Mouse (Mus musculus): ENCODE results near the gene Slc25a12.

Slc25a12 gene

DNA sequence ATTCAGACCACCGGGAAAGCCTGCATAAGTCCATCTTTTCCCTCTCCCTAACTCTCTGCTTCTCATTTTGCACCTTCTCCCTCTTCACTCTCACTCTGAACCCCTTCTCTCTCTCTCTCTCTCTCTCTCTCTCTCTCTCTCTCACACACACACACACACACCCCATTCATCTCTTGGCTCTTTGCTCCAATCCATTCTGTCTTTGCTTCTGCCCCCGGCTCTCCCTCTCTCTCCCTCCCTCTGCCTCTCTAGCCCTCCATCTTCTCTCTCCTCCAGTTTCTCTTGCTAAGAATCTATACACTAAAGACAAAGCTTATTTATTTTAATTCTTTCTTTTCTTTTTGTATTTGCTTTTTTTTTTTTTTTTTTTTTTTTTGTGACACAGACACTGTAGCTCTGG lies 57.8 kb downstream of the Slc25a12 start:
- DNase-seq (ENCODE audit: low spot score in 2 of 2) = no peak

GRCm38 (mm10) chr2:71306357-71306756 lies 61.2 kb downstream of the Slc25a12 start:
- DNase-seq (ENCODE audit: low spot score in 2 of 2) = no peak

DNA sequence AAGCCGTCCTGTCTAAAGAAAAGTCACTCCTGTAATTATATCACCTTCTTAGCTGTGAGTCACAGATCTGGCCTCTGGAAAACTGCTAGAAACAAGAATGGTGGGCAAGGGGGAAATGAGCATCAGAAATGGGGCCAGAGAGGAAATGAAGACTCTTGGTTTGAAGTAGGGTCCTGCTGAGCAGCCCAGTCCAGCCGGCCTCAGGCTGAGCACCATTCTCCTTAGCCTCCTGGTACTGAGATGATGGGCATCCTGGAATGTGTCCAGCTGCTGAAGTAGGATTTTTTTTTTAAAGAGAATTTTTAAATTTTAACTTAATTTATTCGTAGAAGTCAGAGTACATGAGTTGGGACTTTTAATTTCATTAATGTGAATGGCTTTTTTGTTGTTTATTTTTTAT lies 62.7 kb downstream of the Slc25a12 start:
- DNase-seq (ENCODE audit: low spot score in 2 of 2) = no peak

DNA sequence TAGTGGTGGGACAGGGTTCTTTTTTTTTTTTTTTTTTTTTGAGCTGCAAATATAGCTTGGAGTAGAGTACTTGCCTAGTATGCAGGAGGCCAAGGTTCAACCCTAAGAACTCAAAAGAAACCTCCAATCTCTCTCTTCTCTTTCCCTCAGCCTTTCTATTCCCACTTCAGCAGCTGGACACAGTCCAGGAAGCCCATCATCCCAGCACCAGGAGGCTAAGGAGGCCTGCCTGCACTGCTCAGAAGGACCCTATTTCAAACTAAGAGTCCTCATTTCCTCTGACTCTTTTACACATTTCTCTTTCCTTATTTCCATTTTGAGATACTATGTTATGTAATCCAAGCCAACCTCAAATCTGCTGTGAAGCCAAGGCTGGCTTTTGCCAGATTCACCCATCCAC lies 64.3 kb downstream of the Slc25a12 start:
- no peak for DNase-seq (ENCODE audit: low spot score in 2 of 2)

- no peak for DNase-seq (ENCODE audit: low spot score in 2 of 2)
Measured at GRCm38 (mm10) chr2:71302156-71302663, 65.3 kb downstream of the Slc25a12 start.

DNA sequence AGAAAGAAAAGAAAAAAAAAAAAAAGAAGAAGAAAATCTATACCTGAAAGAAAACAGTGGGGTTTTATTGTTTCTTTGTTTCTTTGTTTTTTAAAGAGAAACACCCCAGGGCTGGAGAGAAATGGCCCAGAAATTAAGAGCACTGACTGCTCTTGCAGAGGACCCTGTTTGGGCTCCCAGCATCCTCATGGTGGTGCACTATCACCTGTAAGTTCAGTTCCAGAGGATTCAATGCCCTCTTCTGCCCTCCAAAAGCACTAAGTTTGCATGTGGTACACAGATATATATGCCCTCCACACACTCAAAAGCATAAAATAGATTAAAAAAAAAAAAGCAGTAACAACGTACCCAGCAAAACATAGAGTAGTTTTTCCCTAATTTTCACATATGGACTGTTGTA lies 68.8 kb downstream of the Slc25a12 start:
- DNase-seq (ENCODE audit: low spot score in 2 of 2) = no peak

DNA sequence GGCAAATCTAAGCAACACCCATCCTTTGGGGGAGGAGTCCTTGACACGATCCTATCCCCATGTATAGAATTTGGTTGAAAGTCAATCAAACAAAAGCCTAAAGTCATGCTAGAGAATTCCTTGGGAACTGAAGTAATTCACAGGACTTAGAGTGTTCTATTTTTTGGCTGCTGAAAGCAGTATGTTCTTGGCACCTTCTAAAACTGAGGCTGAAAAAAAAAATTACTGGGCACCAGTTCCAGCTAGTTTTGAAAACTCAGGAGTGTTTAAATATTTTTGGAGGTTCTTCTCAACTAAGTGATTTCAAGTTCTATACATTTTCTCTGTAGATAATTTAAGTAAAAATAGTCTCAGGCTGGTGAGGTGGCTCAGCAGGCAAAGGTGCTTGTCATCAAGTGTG lies 70.0 kb downstream of the Slc25a12 start:
- no peak for DNase-seq (ENCODE audit: low spot score in 2 of 2)

- DNase-seq (ENCODE audit: low spot score in 2 of 2) = no peak
Measured at GRCm38 (mm10) chr2:71295844-71296243, 71.7 kb downstream of the Slc25a12 start.

DNA sequence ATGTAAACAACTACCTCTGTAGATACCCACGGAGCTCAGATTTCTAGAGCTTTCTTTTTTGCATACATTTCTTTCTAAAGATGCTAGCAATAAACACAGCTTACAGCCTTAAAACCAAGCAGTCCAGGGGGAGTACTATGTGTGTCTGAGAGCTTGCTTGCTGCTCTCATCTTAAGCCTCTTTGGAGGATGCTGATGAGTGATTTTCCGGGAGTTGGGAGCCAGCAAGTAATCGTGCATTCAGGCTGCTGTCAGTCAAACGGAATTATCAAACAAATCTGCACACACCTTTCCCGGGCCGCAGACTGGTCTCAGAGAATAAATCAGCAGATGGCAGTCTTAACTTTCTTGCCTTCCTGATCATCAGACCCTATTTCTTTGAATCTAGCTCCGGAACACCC lies 73.1 kb downstream of the Slc25a12 start:
- no peak for DNase-seq (ENCODE audit: low spot score in 2 of 2)

GRCm38 (mm10) chr2:71293983-71294382 lies 73.6 kb downstream of the Slc25a12 start:
- DNase-seq (ENCODE audit: low spot score in 2 of 2) = no peak

DNA sequence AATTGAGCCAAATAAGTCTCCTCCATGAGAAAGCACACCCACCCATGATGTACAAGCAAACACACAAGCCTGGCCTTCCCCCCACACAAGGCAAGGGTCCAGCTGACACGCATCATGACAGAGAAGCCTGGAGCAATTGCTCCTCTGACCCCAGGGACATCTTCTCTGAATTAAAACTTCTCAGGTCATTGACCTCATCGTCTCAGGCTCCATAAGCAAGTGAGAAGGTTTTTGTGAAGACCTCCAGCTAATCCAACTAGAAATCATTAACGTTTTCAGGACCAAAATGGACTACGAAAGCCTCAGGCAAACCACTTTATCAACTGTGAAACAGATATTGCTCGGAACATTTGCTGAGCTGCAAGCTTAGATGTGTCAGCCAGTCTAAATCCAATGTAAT lies 76.0 kb downstream of the Slc25a12 start:
- no peak for DNase-seq (ENCODE audit: low spot score in 2 of 2)

- DNase-seq (ENCODE audit: low spot score in 2 of 2) = no peak
Measured at GRCm38 (mm10) chr2:71290107-71290775, 77.3 kb downstream of the Slc25a12 start.

DNA sequence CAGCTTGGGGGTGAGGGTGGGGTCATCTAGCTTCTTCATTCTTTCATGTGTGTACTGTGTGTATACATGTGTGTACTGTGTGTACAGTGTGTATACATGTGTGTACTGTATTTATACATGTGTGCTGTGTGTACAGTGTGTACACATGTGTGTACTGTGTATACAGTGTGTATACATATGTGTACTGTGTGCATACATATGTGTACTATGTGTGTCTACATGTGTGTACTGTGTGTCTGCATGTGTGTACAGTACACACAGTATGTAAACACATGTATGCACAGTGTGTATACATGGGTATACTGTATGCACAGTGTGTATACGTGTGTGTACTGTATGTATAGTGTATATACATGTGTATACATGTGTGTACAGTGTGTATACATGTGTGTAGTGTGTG lies 85.6 kb downstream of the Slc25a12 start:
- no peak for DNase-seq (ENCODE audit: low spot score in 2 of 2)

DNA sequence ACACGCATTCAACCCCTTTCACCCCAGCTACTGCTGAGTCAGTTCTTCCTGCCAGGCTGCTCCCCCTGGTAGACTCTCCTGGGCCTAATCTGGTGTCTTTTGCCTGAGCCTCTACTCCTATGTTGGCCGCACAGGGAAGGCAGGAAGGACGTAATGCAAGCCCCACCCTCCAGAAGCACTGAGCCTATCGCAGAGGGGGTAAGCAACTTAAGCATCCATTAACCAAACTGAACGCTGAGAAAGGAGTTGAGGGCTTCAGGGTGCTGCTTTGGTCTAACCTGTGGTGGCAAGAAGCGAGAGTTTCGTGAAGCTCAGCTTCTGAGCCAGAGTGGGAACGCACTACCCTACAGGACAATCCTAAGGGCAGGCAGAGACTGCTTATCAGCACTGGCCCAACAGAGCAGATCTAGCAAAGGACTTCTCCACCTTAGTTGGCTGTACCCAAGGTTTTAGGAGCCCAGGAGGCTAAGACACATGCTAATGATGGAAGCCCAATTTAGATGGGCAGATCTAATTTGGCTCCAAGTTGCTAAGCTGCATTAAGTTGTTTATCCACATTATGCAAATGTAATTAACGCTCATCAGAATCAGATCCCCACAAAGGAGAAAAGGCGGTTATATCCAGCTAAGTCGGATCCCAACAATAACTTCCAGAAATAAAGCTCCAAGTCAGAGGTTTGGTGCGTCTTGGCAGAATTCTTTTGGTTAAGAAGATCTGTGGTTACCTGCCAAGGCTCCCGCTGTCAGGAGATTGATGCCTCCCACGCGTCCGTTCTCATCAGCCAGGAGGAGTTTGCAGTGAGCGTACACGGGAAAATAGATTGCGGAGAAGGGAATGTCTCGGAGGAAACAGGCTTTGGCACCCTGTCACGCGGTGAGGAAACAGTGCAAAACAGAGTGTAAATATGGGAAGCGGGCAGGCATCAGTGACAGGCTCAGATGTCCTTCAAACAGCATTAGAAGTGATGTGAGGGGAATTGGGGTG lies 88.5 kb downstream of the Slc25a12 start:
- no peak for DNase-seq (ENCODE audit: low spot score in 2 of 2)

GRCm38 (mm10) chr2:71275734-71276133 lies 91.8 kb downstream of the Slc25a12 start:
- no peak for DNase-seq (ENCODE audit: low spot score in 2 of 2)

DNA sequence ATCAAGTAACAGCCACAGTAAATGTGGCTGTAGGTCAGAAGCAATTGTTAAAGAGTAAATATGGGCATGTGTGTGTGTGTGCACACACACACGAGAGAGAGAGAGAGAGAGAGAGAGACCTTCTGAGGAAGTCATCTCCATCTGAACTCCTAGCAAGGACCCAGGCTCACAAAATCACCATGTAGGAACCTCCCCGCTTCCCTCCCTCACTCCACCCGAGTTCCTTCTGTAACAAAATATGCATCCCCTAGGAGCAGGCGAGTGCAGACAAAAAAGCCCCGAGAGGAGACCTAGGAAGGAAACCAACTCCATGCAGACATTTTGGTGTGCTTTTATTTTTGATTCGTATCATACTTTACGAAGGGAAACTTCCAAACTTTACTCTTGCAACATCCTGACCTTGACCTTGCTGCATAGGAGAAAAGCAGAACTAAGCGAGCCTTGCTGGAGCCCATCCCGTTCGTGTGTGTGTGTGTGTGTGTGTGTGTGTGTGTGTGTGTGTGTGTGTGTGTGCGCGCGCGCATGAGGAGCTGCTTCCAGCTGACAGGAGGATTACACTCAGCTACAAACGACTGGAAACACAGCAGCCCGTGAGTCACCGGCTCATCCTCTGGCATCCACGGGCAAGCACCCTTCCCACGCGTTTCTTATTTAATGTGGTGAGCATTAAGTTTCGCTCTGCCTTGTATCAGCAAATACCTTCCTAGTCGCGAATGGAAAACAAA lies 93.4 kb downstream of the Slc25a12 start:
- DNase-seq (ENCODE audit: low spot score in 2 of 2) = no peak

DNA sequence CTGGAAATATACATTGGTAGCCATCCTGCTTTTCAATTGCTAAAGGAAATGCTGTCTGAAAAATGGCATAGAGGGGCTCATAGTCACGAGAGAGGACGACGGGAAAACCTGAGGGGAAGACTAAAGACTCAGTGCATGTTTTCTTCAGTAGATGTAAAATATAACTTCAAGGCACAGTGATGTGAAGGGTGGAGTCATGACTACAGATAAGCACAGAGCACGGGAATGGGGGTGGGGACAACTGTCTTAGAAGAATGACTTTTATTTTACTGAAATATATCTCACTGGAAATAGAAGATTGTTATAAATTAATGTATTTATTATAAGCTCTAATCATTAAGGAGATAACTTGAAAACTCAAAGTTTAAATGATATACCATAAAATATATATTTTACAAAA lies 97.5 kb downstream of the Slc25a12 start:
- no peak for DNase-seq (ENCODE audit: low spot score in 2 of 2)

GRCm38 (mm10) chr2:71269332-71269731 lies 98.2 kb downstream of the Slc25a12 start:
- no peak for DNase-seq (ENCODE audit: low spot score in 2 of 2)

GRCm38 (mm10) chr2:71268691-71269090 lies 98.9 kb downstream of the Slc25a12 start:
- no peak for DNase-seq (ENCODE audit: low spot score in 2 of 2)

- no peak for DNase-seq (ENCODE audit: low spot score in 2 of 2)
Measured at GRCm38 (mm10) chr2:71264585-71264984, 103.0 kb downstream of the Slc25a12 start.

GRCm38 (mm10) chr2:71256581-71256980 lies 111.0 kb downstream of the Slc25a12 start:
- DNase-seq (ENCODE audit: low spot score in 2 of 2) = no peak

DNA sequence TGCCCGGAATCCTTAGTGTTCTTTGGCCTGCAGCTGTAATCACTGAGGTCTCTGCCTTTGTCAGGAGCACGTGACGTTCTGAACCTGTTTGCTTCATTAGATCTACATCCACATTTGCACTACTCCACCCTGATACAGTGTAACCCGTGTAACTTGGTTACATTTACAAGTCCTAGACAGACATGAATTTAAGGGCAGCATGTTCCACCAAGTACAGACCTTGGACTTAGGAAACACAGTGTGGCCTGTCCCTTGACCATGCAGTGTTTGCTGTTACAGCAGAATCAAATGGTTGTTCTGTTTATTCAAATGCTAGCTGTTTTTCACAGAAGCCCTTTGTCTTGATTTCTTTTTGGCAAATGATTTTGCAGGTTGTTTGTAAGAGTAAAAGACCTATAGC lies 112.7 kb downstream of the Slc25a12 start:
- DNase-seq (ENCODE audit: low spot score in 2 of 2) = no peak

All from natural killer cell, adult 2 months (primary cell).